Mouse (Mus musculus): ENCODE measurements at regions not wholly inside any gene's neighbourhood (a gene's known extent, or its start where the extent isn't known, plus 50 kb on each side); places are given as distances from the start of the nearest gene placed in this dataset.

- no peak for DNase-seq (ENCODE audit: low read depth)
These were observed 435.6 kb upstream of the Atp11b start for GRCm38 (mm10) chr3:35318348-35318747.

GRCm38 (mm10) chr3:35320844-35321393, 433.0 kb upstream of the Atp11b start:
- no peak for DNase-seq (ENCODE audit: low read depth)

- no peak for DNase-seq (ENCODE audit: low read depth)
These were observed 431.9 kb upstream of the Atp11b start for GRCm38 (mm10) chr3:35321991-35322390.

- no peak for DNase-seq (ENCODE audit: low read depth)
These were observed 431.0 kb upstream of the Atp11b start for GRCm38 (mm10) chr3:35322899-35323298.

DNA sequence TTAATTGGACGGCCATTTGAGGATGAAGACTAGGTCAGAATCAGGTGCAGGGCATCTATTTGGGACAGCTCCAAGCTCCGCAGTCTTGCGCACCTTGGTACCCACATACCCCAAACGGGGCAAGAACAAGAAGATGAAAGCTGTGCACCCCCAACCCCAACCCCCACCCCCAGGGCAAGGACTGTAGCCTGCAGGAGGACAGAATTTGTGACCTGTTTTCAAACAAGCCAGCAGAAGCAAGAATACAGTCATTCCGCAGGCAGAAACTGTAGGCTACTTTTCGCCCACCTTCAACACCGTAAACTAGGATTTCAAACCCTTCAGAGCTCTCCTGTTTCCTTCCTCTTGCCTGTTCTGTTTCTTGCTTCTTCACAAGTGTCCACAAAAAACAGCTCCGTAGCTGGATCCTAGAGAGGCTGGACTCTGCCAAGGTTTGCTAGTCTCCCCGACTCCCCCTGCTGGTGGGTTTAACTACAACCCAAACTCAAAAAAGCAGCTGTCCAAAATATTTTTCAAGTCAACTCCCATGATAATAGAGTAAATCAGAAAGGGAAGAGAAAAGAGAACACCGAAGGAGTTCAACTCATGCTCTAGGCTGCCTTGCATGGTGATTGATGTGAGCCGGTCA, 430.3 kb upstream of the Atp11b start:
- DNase-seq (ENCODE audit: low read depth): no peak

- DNase-seq (ENCODE audit: low read depth): no peak
These were observed 429.7 kb upstream of the Atp11b start for GRCm38 (mm10) chr3:35324186-35324585.

- no peak for DNase-seq (ENCODE audit: low read depth)
These were observed 421.2 kb upstream of the Atp11b start for GRCm38 (mm10) chr3:35332534-35333272.

DNA sequence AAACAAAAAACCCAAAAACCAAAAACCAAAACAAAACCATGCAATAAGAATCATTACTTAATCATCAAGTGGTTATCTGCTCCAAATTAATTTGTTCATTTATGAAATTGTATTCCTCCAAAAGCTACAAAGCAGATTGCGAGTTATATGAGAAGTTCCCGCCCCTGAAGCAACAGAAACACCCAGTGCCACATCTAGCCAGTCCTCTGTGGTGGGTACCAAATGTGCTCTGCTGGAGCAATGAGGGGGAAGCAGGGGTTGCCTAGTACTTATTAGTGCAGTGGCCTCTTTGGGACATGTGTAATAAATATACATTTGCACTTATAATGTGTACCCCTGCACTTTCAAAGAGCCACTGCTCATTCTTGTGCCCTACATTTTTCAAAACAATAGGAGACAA, 419.9 kb upstream of the Atp11b start:
- DNase-seq (ENCODE audit: low read depth): no peak

GRCm38 (mm10) chr3:35334546-35334945, 419.4 kb upstream of the Atp11b start:
- no peak for DNase-seq (ENCODE audit: low read depth)

DNA sequence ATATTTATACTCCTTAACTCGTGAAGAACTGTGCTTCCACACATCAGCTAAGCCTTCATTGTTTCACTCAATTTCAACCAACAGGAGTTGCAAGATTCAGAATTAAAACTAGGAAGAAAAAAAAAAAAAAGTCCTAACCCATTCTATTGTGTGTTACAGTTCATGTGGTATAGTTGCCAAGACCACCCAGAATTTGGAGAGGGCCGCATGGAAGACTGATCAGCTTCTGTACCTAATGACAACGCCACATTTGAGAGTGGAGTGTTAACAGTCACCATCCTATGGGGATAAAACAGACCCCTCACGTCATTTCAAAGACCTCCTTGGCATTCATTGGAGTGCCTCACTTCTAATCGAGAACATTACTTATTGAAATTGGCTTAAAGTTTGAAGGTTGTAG, 418.1 kb upstream of the Atp11b start:
- DNase-seq (ENCODE audit: low read depth): no peak

DNA sequence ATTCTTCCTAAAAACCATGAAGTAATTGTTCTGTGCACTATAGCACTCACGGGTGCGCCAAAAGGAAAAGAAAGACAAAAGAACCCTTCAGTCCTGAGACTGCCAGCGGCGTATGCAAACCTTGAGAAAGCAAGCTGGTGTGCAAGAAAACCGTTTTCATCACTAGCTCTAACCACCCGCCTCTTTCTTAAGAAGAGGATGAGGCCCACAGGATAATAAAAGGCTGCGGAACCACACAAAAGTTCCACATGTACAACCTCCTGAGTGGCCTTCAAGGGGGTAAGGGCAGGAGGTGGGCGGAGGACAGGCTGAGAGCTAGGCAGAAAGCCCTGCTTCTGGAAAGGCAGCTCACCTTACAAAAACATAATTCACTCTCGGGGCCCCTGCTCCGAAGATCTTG, 413.4 kb upstream of the Atp11b start:
- DNase-seq (ENCODE audit: low read depth): no peak

GRCm38 (mm10) chr3:35340935-35341800, 412.7 kb upstream of the Atp11b start:
- DNase-seq (ENCODE audit: low read depth): no peak

- no peak for DNase-seq (ENCODE audit: low read depth)
These were observed 412.1 kb upstream of the Atp11b start for GRCm38 (mm10) chr3:35341840-35342239.

DNA sequence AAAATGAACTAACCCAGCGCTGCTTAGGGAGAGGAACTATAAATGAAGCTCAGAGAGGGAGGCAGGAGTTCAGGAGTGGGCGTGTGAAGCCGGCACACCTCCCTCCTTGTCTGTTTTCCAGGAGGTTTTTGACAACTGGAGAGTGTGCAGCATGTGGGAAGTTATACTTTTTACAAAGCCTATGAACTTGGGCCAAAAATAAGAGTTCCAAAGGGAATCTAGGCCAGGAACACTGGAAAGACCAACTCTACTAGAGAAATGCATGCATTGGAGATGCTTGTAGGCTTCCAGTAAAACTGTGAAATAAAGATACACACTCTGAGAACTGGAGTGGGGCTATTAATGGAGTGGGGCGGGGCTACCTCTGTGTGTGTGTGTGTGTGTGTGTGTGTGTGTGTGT, 411.3 kb upstream of the Atp11b start:
- DNase-seq (ENCODE audit: low read depth): no peak

GRCm38 (mm10) chr3:35343936-35344335, 410.0 kb upstream of the Atp11b start:
- no peak for DNase-seq (ENCODE audit: low read depth)

GRCm38 (mm10) chr3:35349114-35349513, 404.8 kb upstream of the Atp11b start:
- DNase-seq (ENCODE audit: low read depth): no peak

- DNase-seq (ENCODE audit: low read depth): no peak
These were observed 400.5 kb upstream of the Atp11b start for GRCm38 (mm10) chr3:35353442-35353841.

DNA sequence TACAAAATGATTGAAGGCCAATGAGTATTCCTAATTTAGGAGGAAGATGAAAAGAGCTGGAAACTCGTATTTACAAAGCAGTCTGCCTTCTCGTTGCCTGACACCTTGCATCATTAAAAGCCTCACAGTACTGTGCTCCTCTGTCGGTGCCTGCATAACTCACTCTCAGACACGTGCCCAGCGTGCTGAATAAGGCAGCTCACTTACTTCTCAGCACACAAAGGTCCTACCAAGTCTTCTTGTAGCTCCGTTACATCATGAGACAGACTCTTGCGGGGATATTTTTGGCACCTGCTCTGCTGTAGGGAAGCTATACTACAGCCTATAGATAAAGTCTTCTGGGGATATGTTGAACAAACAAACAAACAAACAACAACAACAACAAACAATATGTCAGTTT, 400.0 kb upstream of the Atp11b start:
- DNase-seq (ENCODE audit: low read depth): no peak

DNA sequence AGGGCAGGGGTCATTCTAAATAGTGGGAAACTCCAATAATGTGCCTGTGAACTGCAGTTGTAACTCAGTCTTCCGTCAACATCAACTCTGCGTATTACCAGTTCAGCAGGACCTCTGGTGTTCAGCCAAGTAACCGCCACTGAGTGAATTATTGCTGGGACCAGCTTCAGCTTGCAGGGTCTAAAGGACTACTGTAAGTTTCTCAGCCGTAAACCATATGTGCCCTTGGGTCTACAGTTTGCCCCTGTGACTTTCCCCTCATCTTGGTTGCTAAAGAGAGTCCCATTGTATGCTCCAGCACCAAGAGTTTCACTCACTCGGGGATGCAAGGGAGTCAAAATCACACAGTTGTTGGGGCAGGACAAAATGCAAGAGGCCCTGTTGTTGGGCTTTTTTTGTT, 399.6 kb upstream of the Atp11b start:
- no peak for DNase-seq (ENCODE audit: low read depth)

DNA sequence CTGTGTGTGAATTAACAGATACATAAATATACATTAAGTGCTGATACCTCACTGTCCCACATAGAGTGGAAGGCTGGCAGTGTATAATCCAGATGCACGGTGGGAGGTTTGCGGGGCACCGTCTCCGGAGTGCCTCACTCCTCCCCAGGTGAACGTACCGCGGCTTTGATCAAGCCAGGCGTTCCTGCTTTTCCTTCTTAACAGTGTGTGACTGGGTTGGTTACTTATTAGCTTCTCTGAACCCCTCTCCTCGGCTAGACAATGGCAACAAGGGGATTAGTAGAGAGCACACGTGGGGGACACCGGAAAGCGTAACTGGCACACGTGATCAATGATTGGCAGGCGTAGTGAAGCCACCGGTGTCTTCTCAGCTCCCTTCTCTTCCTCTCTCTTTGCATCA, 396.8 kb upstream of the Atp11b start:
- DNase-seq (ENCODE audit: low read depth): no peak

DNA sequence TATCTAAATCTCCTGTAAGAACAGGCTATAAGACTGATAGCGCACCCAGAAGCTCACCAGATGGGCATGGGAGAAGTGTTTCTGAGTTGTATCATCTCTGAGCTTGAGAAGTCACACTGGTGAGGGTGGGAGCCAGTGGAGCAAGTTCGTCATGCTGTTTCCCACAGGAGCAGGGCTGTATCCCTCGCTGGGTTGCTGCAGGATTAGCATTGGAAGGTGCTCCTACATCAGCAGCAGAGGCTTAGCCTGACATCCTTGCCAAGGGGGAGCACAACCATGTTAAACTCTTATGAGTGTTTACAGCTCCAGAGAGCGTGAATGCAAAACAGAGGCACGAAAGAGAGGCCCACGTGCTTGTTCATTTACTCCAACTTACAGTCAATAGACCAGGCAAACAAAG, 395.4 kb upstream of the Atp11b start:
- DNase-seq (ENCODE audit: low read depth): no peak

DNA sequence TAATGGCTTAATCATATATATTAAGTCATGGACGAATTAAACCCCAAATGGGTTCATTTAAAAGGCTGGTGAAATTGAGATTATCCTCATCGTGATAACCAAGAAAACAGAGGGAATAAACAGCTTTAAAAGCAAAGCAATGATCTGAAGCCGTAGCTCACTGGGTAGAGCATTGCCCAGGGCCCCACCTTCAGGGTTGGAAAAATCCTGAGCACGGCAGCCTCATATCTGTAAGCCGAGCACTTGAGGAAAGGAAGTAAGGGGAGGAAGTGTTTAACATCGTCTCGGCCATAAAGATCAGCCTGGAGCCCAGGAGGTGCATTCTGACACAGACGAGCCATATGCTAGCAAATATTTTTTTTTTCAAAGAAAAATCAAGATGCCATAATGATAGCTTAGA, 394.6 kb upstream of the Atp11b start:
- no peak for DNase-seq (ENCODE audit: low read depth)

GRCm38 (mm10) chr3:35360515-35360914, 393.4 kb upstream of the Atp11b start:
- DNase-seq (ENCODE audit: low read depth): no peak

All from c-Kit-positive CD71-positive TER-119-negative erythroid progenitor cells, embryonic 14.5 days (primary cell).